Mouse (Mus musculus) right cerebral cortex, postnatal 4 days (tissue): ENCODE results near the gene Myo1b.

Experiments used
- DNase-seq: peaks from one replicate; pipeline ENCODE4 v3.0.0-alpha.2; 2022

The Myo1b gene

DNA sequence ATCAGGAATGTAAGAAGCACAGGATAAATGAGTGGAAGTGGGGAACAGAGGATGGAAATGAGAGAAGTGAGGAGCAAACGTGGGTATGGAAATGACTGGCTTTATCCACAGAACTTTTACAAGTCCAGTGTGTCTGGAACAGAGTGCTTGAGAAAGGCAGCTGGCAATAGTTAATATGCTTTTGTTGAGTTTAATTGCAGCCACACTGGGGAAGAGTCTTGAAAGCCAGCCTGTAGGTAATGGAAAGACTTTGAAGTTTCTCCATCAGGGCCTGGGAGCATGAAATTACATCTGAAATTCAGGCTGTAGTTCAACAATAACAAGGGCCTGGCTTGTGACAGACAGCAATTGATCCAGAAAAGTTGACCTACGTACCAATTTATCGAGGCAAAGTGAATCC is 209.8 kb downstream of the Myo1b start:
- no peak for DNase-seq

GRCm38 (mm10) chr1:51704610-51705009 is 211.3 kb downstream of the Myo1b start:
- DNase-seq: no peak
